Mouse (Mus musculus): ENCODE results near the gene Nek11. TPM values are rescaled to one million over a fixed set of nuclear protein-coding genes. Genes with fewer than 3 reads are reported as not detected.

The Nek11 gene
- not detected for total RNA-seq (2023)

GRCm38 (mm10) chr9:105395218-105395627 lies at the start of gene Nek11, which contains the start of gene Aste1:
Nek11 (minus strand) TSS chr9:105395524.
Aste1 (plus strand) TSS chr9:105395392.

GRCm38 (mm10) chr9:105144992-105145391 lies 250.3 kb downstream of the Nek11 start, which contains the start of gene 1700080E11Rik:
1700080E11Rik (minus strand) TSS chr9:105145092.

GRCm38 (mm10) chr9:105131253-105132001 lies 263.9 kb downstream of the Nek11 start, which contains the start of gene Nudt16:
Nudt16 (minus strand) TSS chr9:105131824.

Other genes starting within 250 kb of the Nek11 start
- 10 to 100 TPM; 27.9 to 28.6 TPM for gene Aste1, start 132 bp downstream of the Nek11 start, total RNA-seq (2023)
- 100 to 1,000 TPM; 118 to 138 TPM for gene Atp2c1, start 131.8 kb upstream of the Nek11 start, total RNA-seq (2023)
- gene Pik3r4, start 247.5 kb upstream of the Nek11 start, total RNA-seq (2023): 10 to 100 TPM; 36.3 to 39.6 TPM

Measured in monocyte, adult 59 days (primary cell).